Mouse (Mus musculus) embryonic facial prominence, embryonic 11.5 days (tissue): ENCODE results near the gene Rabepk. TPM values are rescaled to one million over a fixed set of nuclear protein-coding genes. Genes with fewer than 3 reads are reported as not detected.

Experiments used
- ATAC-seq: fragments of 200-750 bp; cut with Nextera tagmentation; replicated peaks from 2 replicates; pipeline ENCODE4 v1.8.0; 2017; ENCODE audit warnings: low read depth; ENCODE audit not compliant: insufficient number of reproducible peaks, low FRiP score, low TSS enrichment
- DNase-seq: peaks from one replicate; pipeline ENCODE4 v3.0.0-alpha.2; 2015; ENCODE audit warnings: low spot score
- H3K27ac ChIP-seq: fragments of 300-500 bp; sonication (generic); replicated peaks from 2 replicates; pipeline ENCODE4 v1.5.1; 2014; ENCODE audit warnings: mild to moderate bottlenecking, low read depth, low read length, control low read depth
- H3K27me3 ChIP-seq: fragments of 300-500 bp; sonication (generic); 2 replicates; pipeline ENCODE4 v1.6.1; 2014; ENCODE audit warnings: mild to moderate bottlenecking, low read length, moderate library complexity, mixed read lengths; ENCODE audit not compliant: control insufficient read depth, insufficient read depth
- H3K36me3 ChIP-seq: fragments of 300-500 bp; sonication (generic); replicated peaks from 2 replicates; pipeline ENCODE4 v1.6.1; 2014; ENCODE audit warnings: low read depth, mild to moderate bottlenecking, low read length, moderate library complexity, mixed read lengths; ENCODE audit not compliant: control insufficient read depth, insufficient read depth
- H3K4me1 ChIP-seq: fragments of 300-500 bp; sonication (generic); 2 replicates; pipeline ENCODE4 v1.6.1; 2014; ENCODE audit warnings: low read length, mixed read lengths; ENCODE audit not compliant: control insufficient read depth, insufficient read depth
- H3K4me2 ChIP-seq: fragments of 300-500 bp; sonication (generic); 2 replicates; pipeline ENCODE4 v1.6.1; 2014; ENCODE audit warnings: low read depth, mild to moderate bottlenecking, control low read depth, low read length, moderate library complexity
- H3K4me3 ChIP-seq: fragments of 300-500 bp; sonication (generic); 2 replicates; pipeline ENCODE4 v1.5.1; 2014; ENCODE audit warnings: low read depth, low read length, control low read depth
- H3K9ac ChIP-seq: fragments of 300-500 bp; sonication (generic); replicated peaks from 2 replicates; pipeline ENCODE4 v1.6.1; 2014; ENCODE audit warnings: mild to moderate bottlenecking, control low read depth, low read length
- H3K9me3 ChIP-seq: fragments of 300-500 bp; sonication (generic); replicated peaks from 2 replicates; pipeline ENCODE4 v1.6.1; 2016; ENCODE audit warnings: mild to moderate bottlenecking, low read length, inconsistent platforms, mixed read lengths; ENCODE audit not compliant: control insufficient read depth
- WGBS: fragments of 180-500 bp; shearing (Covaris S2); extraction: QIAGEN DNeasy Blood & Tissue Kit; methylation state at CpG from one replicate; pipeline ENCODE4 v1.1.7; 2014; 5-methylcytosine and 5-hydroxymethylcytosine counted together
- polyA plus RNA-seq: library from polyadenylated mRNA; unstranded; fragments of >200 nt; fragmentation: Nextera tagmentation; extraction: Ambion mirVana; gene quantifications from 2 replicates; pipeline ENCODE4 v1.2.1, GENCODE M21; 2014

Gene Rabepk
- polyA plus RNA-seq, 1 experiment from 2014 or later, result 40.2 TPM

GRCm38 (mm10) chr2:34784085-34784484 is 15.6 kb downstream of the Rabepk start:
- H3K36me3 ChIP-seq, result no peaks in the 10 kb centered on the region; the same call in none of the 2 replicates
- no peak overlapping the region for H3K9ac ChIP-seq
- H3K27me3 ChIP-seq, result no peaks in the 10 kb centered on the region
- H3K9me3 ChIP-seq, result no peaks in the 10 kb centered on the region
- DNase-seq (peak; percentile 30), ATAC-seq (no peak)
- no peaks in the 10 kb centered on the region for H3K4me1 ChIP-seq
- H3K4me3 ChIP-seq, result no peak overlapping the region
- no peak overlapping the region for H3K4me2 ChIP-seq
- 83% methylated on average over 2 of the region's 2 CpGs for WGBS
- no peak overlapping the region for H3K27ac ChIP-seq

DNA sequence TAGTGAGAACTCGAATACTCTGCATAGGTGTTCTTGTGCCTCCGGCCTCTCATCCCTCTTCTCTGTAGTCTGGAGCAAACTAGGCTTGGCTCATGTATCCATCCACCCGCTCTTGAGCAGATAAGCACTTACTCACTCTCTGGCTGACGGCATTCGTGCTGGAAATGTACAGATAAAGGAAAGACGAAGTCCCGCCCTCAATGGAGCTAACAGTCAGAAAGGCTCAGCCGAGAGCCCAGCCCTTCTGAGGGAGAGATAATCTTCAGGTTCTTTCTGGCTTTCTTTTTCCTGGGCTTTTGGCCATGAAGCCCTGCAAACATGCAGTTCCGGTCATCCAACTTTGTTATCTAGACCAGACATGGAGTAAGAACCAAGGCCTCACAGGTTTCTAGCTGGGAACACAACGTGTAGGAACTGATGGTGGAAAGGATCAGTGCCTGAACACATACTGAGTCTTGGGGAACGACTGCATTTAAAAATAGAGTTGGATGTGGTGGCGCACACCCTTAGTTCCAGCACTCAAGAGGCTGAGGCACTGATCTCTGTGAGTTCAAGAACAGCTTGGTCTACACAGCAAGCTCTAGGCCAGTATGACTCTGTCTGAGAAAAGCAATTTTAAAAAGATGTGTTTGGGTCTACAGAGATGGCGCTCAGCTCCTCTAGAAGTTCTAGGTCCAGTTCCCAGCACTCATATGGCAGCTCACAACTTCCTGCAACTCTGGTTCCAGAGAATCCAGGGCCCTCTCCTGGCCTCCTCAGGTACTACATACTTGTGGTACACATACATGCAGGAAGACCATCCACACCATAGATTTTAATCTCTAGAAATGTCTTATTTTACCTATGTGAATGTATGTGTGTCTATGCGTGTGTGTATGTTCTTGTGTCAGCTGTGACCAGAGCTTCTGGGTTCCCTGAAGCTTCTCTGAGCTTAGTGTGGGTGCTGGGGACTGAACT is 16.4 kb downstream of the Rabepk start:
- no peaks in the 10 kb centered on the region for H3K9me3 ChIP-seq
- H3K4me2 ChIP-seq, result no peak overlapping the region
- no peaks in the 10 kb centered on the region for H3K4me1 ChIP-seq
- H3K27ac ChIP-seq, result 0 out of 2 replicates have a peak overlapping the region, but pooled peaks have one; percentile 32
- no peak overlapping the region for H3K9ac ChIP-seq
- no peak for ATAC-seq
- H3K4me3 ChIP-seq, result no peak overlapping the region
- no peak for DNase-seq
- no peaks in the 10 kb centered on the region; the same call in none of the 2 replicates for H3K36me3 ChIP-seq
- 90% methylated on average over 14 of the region's 14 CpGs for WGBS
- no peaks in the 10 kb centered on the region for H3K27me3 ChIP-seq

DNA sequence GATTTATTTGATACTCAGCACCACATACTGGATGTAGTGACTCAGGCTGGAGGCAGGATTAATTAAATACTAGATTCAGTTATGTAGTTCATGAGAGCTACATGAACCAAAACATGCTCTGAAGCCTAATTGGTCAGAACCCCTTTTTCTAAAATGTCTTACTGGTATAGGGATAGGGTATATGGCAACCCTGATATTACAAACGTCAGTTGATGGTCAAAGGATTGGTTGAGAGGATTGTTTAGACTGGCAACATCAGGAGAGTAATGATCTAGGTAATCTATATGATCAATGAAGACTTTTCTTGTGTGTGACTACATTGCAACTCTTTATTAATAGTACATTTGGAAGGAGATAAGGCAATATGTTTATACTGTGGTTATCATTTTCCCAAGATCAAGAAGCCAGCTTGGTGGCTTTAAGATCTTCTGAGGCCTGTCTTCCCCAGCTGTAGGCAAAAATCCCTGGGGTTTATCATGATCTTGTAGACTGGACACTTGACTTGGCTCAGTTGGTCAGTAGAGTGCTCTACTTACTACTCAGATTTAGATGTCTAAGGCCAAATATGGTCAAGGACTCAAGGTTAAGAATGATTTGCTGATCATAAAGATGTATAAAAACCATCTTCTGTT is 22.4 kb downstream of the Rabepk start:
- no peak overlapping the region for H3K4me3 ChIP-seq
- no peaks in the 10 kb centered on the region for H3K9me3 ChIP-seq
- H3K9ac ChIP-seq, result no peak overlapping the region
- H3K4me2 ChIP-seq, result no peak overlapping the region
- no peak overlapping the region for H3K27ac ChIP-seq
- 70% methylated on average over 1 of the region's 1 CpGs for WGBS
- no peaks in the 10 kb centered on the region for H3K27me3 ChIP-seq
- DNase-seq (no peak), ATAC-seq (no peak)
- 0 out of 2 replicates have a peak, but pooled peaks cover 2% of the 10 kb centered on the region for H3K4me1 ChIP-seq
- peaks cover 19% of the 10 kb centered on the region for H3K36me3 ChIP-seq

- Histone ChIP-seq H3K4me2 (peak overlapping the region; percentile 5; the same call in 1 of the 2 replicates), H3K36me3 (peaks cover 19% of the 10 kb centered on the region), H3K27me3 (no peaks in the 10 kb centered on the region), H3K9me3 (no peaks in the 10 kb centered on the region), H3K4me3 (peak overlapping the region; percentile 7; the same call in 1 of the 2 replicates), H3K4me1 (0 out of 2 replicates have a peak, but pooled peaks cover 2% of the 10 kb centered on the region), H3K27ac (no peak overlapping the region), H3K9ac (no peak overlapping the region)
- 90% methylated on average over 6 of the region's 6 CpGs for WGBS
- DNase-seq, result no peak
- no peak for ATAC-seq
Measured at GRCm38 (mm10) chr2:34774493-34774892, 25.2 kb downstream of the Rabepk start.

DNA sequence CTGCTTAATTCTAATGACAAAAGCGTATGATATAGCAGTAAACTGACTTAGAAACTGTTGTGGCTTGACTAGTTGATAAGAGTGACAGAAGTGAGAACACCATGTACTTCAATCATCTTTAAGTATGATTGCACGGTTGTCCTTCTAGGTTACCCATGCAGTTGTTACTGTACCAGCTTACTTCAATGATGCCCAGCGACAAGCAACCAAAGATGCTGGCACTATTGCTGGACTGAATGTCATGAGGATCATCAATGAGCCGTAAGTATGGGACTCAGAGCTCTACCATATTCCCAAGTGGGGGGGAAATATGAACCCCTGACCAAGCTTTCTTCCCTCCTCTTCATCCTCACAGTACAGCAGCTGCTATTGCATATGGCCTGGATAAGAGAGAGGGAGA is 26.0 kb downstream of the Rabepk start:
- ATAC-seq, result no peak
- no peak for DNase-seq
- Histone ChIP-seq H3K4me3 (peak overlapping the region; percentile 91), H3K4me2 (peak overlapping the region; percentile 55; the same call in 1 of the 2 replicates), H3K9ac (no peak overlapping the region), H3K27me3 (no peaks in the 10 kb centered on the region), H3K27ac (no peak overlapping the region), H3K4me1 (0 out of 2 replicates have a peak, but pooled peaks cover 2% of the 10 kb centered on the region), H3K36me3 (peaks cover 19% of the 10 kb centered on the region), H3K9me3 (no peaks in the 10 kb centered on the region)
- 84% methylated on average over 4 of the region's 4 CpGs for WGBS

DNA sequence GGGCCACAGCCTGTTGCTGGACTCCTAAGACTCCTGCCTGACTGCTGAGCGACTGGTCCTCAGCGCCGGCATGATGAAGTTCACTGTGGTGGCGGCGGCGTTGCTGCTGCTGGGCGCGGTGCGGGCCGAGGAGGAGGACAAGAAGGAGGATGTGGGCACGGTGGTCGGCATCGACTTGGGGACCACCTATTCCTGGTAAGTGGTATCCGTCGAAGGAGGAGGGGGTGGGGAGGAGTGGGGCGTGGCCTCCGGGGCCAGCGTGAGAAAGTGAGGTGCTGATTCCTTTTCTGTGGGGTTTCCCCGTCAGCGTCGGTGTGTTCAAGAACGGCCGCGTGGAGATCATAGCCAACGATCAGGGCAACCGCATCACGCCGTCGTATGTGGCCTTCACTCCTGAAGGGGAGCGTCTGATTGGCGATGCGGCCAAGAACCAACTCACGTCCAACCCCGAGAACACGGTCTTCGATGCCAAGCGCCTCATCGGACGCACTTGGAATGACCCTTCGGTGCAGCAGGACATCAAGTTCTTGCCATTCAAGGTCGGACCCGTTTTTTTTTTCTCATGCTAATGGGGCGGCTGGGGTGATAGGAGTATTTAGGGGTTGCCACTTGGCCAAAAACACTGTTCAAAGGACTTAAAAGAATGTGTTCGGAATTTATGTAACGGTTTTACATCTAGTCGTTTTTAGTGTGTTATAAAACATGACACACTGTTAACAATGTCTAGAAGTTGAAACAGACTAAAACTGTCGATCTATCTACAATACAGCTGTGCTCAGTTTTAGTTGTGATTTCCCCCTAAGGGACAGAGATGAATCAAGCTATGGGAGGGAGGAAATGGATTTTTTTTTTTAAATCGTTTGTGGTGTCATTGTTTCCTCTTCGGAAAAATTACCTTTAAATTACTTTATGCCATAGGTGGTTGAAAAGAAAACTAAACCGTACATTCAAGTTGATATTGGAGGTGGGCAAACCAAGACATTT is 27.2 kb downstream of the Rabepk start:
- Histone ChIP-seq H3K36me3 (peaks cover 19% of the 10 kb centered on the region), H3K4me1 (0 out of 2 replicates have a peak, but pooled peaks cover 2% of the 10 kb centered on the region), H3K4me3 (peak overlapping the region; percentile 91), H3K9me3 (no peaks in the 10 kb centered on the region), H3K9ac (peak overlapping the region; percentile 95), H3K27ac (peak overlapping the region; percentile 76), H3K4me2 (peak overlapping the region; percentile 55), H3K27me3 (no peaks in the 10 kb centered on the region)
- WGBS, result 4% methylated on average over 50 of the region's 50 CpGs
- ATAC-seq (peak; percentile 21; the same call in 1 of the 2 replicates), DNase-seq (peak; percentile 59)
